Mouse (Mus musculus): ENCODE data around the gene Alyref2. TPM values are rescaled to one million over a fixed set of nuclear protein-coding genes. Genes with fewer than 3 reads are reported as not detected.

Alyref2 gene
- polyA plus RNA-seq, 1 experiment, result 3.3 TPM

GRCm38 (mm10) chr1:171553359-171554341 lies 50.4 kb downstream of the Alyref2 start:
- 73% methylated on average over 11 of the region's 11 CpGs for WGBS

More at GRCm38 (mm10) chr1:171553359-171554341, 50.4 kb downstream of the Alyref2 start:
- H3K4me3 ChIP-seq (replicated peaks; ENCODE audit: extremely low read depth, low read depth, low read length), result no peak overlapping the region
- TF ChIP-seq CTCF (IDR thresholded peaks at IDR 0.05; ENCODE audit: insufficient read depth, low read length) (no peak), POLR2A (IDR thresholded peaks at IDR 0.05; ENCODE audit: borderline replicate concordance, extremely low read depth, low read depth, low read length) (no peak)
- DNase-seq, result no peak
- H3K4me1 ChIP-seq (ENCODE audit: control insufficient read depth, insufficient read depth, low read length), result no peaks in the 10 kb centered on the region; the same call in 1 of the 2 replicates

Other genes starting within 250 kb of the Alyref2 start
- 72.0 and 75.8 TPM in 2 replicates for gene B4galt3, start 233.2 kb upstream of the Alyref2 start, polyA plus RNA-seq (2012; rRNA removed)
- gene Ppox, start 222.3 kb upstream of the Alyref2 start, polyA plus RNA-seq (2012; rRNA removed), result 40.6 and 49.0 TPM in 2 replicates
- gene Usp21, start 215.5 kb upstream of the Alyref2 start, polyA plus RNA-seq (2012; rRNA removed), result 42.3 and 51.2 TPM in 2 replicates
- gene Ufc1, start 208.5 kb upstream of the Alyref2 start, polyA plus RNA-seq (2012; rRNA removed), result 18.8 and 22.2 TPM in 2 replicates
- 34.5 and 47.0 TPM in 2 replicates for gene Dedd, start 174.3 kb upstream of the Alyref2 start, polyA plus RNA-seq (2012; rRNA removed)
- gene Nit1, start 157.8 kb upstream of the Alyref2 start, polyA plus RNA-seq (2012; rRNA removed), result 42.7 and 44.1 TPM in 2 replicates
- 9.0 and 20.0 TPM in 2 replicates for gene Pfdn2, start 157.8 kb upstream of the Alyref2 start, polyA plus RNA-seq (2012; rRNA removed)
- gene Klhdc9, start 142.7 kb upstream of the Alyref2 start, polyA plus RNA-seq (2012; rRNA removed), result 1.9 and 3.4 TPM in 2 replicates
- 10.3 and 19.2 TPM in 2 replicates for gene Nectin4, start 133.4 kb upstream of the Alyref2 start, polyA plus RNA-seq (2012; rRNA removed)
- 11.6 and 17.5 TPM in 2 replicates for gene Arhgap30, start 114.5 kb upstream of the Alyref2 start, polyA plus RNA-seq (2012; rRNA removed)
- gene Usf1, start 92.2 kb upstream of the Alyref2 start, polyA plus RNA-seq (2012; rRNA removed), result 95.3 and 107 TPM in 2 replicates
- 8.9 and 16.2 TPM in 2 replicates for gene Tstd1, start 84.6 kb upstream of the Alyref2 start, polyA plus RNA-seq (2012; rRNA removed)
- gene F11r, start 65.9 kb upstream of the Alyref2 start, polyA plus RNA-seq (2012; rRNA removed), result 108 and 149 TPM in 2 replicates
- 0.64 TPM in 1 of 2 replicates, not detected in the other for gene Itln1, start 31.8 kb downstream of the Alyref2 start, polyA plus RNA-seq (2012; rRNA removed)
- gene Cd244a, start 55.7 kb downstream of the Alyref2 start, polyA plus RNA-seq (2012; rRNA removed), result 1.8 and 3.1 TPM in 2 replicates
- 2.2 and 2.6 TPM in 2 replicates for gene Ly9, start 103.9 kb downstream of the Alyref2 start, polyA plus RNA-seq (2012; rRNA removed)
- gene Slamf7, start 149.6 kb downstream of the Alyref2 start, polyA plus RNA-seq (2012; rRNA removed), result 2.1 and 2.2 TPM in 2 replicates
- gene Cd48, start 178.5 kb downstream of the Alyref2 start, polyA plus RNA-seq (2012; rRNA removed), result 9.2 and 14.4 TPM in 2 replicates

Data from lung, adult 2 months (tissue).